Mouse (Mus musculus) lung, embryonic 16.5 days (tissue): ENCODE data around the gene Pih1d1. TPM values are rescaled to one million over a fixed set of nuclear protein-coding genes. Genes with fewer than 3 reads are reported as not detected.

Experiments
- ATAC-seq: fragments of 200-750 bp; cut with Nextera tagmentation; 2 replicates; pipeline ENCODE4 v1.8.0; 2017; ENCODE audit warnings: low read depth, mild to moderate bottlenecking, moderate library complexity
- H3K27ac ChIP-seq: fragments of 300-500 bp; sonication (generic); 2 replicates; pipeline ENCODE4 v1.5.1; 2014; ENCODE audit warnings: mild to moderate bottlenecking, control low read depth, low read length
- H3K27me3 ChIP-seq: fragments of 300-500 bp; sonication (generic); 2 replicates; pipeline ENCODE4 v1.6.1; 2014; ENCODE audit warnings: low read depth, low read length, mixed read lengths; ENCODE audit not compliant: control insufficient read depth, insufficient read depth
- H3K36me3 ChIP-seq: fragments of 300-500 bp; sonication (generic); 2 replicates; pipeline ENCODE4 v1.6.1; 2014; ENCODE audit warnings: low read length; ENCODE audit not compliant: control insufficient read depth, insufficient read depth
- H3K4me1 ChIP-seq: fragments of 300-500 bp; sonication (generic); replicated peaks from 2 replicates; pipeline ENCODE4 v1.6.1; 2014; ENCODE audit warnings: low read length, mixed read lengths; ENCODE audit not compliant: control insufficient read depth, insufficient read depth
- H3K4me2 ChIP-seq: fragments of 300-500 bp; sonication (generic); 2 replicates; pipeline ENCODE4 v1.6.1; 2014; ENCODE audit warnings: low read depth, low read length, control low read depth
- H3K4me3 ChIP-seq: fragments of 300-500 bp; sonication (generic); 2 replicates; pipeline ENCODE4 v1.5.1; 2014; ENCODE audit warnings: mild to moderate bottlenecking, low read length, control low read depth
- H3K9ac ChIP-seq: fragments of 300-500 bp; sonication (generic); 2 replicates; pipeline ENCODE4 v1.6.1; 2014; ENCODE audit warnings: low read length, control low read depth
- H3K9me3 ChIP-seq: fragments of 300-500 bp; sonication (generic); 2 replicates; pipeline ENCODE4 v1.6.1; 2016; ENCODE audit warnings: low read length; ENCODE audit not compliant: control insufficient read depth
- WGBS: fragments of 180-500 bp; shearing (Covaris S2); extraction: QIAGEN DNeasy Blood & Tissue Kit; methylation state at CpG from one replicate; pipeline ENCODE4 v1.1.7; 2014; 5-methylcytosine and 5-hydroxymethylcytosine counted together
- polyA plus RNA-seq: library from polyadenylated mRNA; unstranded; fragments of >200 nt; fragmentation: Nextera tagmentation; extraction: Ambion mirVana; gene quantifications from 2 replicates; pipeline ENCODE4 v1.2.1, GENCODE M21; 2015

Pih1d1 gene
- polyA plus RNA-seq, 1 experiment from 2014 or later: 100 TPM

- Histone ChIP-seq H3K27me3 (peaks cover 29% of the 10 kb centered on the region), H3K4me2 (no peak overlapping the region), H3K9me3 (no peaks in the 10 kb centered on the region), H3K36me3 (no peaks in the 10 kb centered on the region), H3K27ac (no peak overlapping the region), H3K4me3 (no peak overlapping the region), H3K4me1 (no peaks in the 10 kb centered on the region; the same call in 1 of the 2 replicates), H3K9ac (no peak overlapping the region)
- no peak for ATAC-seq
- WGBS: 86% methylated on average over 6 of the region's 6 CpGs
These were observed 36.1 kb downstream of the Pih1d1 start for GRCm38 (mm10) chr7:45190186-45190585.

GRCm38 (mm10) chr7:45191161-45191560 is 37.1 kb downstream of the Pih1d1 start:
- Histone ChIP-seq H3K9me3 (no peaks in the 10 kb centered on the region), H3K4me2 (no peak overlapping the region), H3K27me3 (peaks cover 19% of the 10 kb centered on the region), H3K9ac (no peak overlapping the region), H3K36me3 (no peaks in the 10 kb centered on the region), H3K4me3 (no peak overlapping the region), H3K4me1 (no peaks in the 10 kb centered on the region; the same call in 1 of the 2 replicates), H3K27ac (no peak overlapping the region)
- WGBS: 50% methylated on average over 2 of the region's 2 CpGs
- no peak for ATAC-seq

- no peak overlapping the region for H3K4me3 ChIP-seq
- no peaks in the 10 kb centered on the region for H3K9me3 ChIP-seq
- peaks cover 17% of the 10 kb centered on the region for H3K27me3 ChIP-seq
- H3K27ac ChIP-seq: no peak overlapping the region
- no peaks in the 10 kb centered on the region; the same call in 1 of the 2 replicates for H3K4me1 ChIP-seq
- 6% methylated on average over 8 of the region's 8 CpGs for WGBS
- ATAC-seq: no peak
- H3K36me3 ChIP-seq: no peaks in the 10 kb centered on the region
- H3K4me2 ChIP-seq: no peak overlapping the region
- no peak overlapping the region for H3K9ac ChIP-seq
These were observed 37.8 kb downstream of the Pih1d1 start for GRCm38 (mm10) chr7:45191803-45192363.

GRCm38 (mm10) chr7:45192585-45193310 is 38.6 kb downstream of the Pih1d1 start:
- peaks cover 13% of the 10 kb centered on the region for H3K27me3 ChIP-seq
- WGBS: 75% methylated on average over 7 of the region's 7 CpGs
- H3K27ac ChIP-seq: no peak overlapping the region
- H3K9me3 ChIP-seq: no peaks in the 10 kb centered on the region
- no peaks in the 10 kb centered on the region for H3K36me3 ChIP-seq
- no peak overlapping the region for H3K4me3 ChIP-seq
- H3K4me2 ChIP-seq: no peak overlapping the region
- no peaks in the 10 kb centered on the region; the same call in 1 of the 2 replicates for H3K4me1 ChIP-seq
- H3K9ac ChIP-seq: no peak overlapping the region
- ATAC-seq: no peak

GRCm38 (mm10) chr7:45193406-45193805 is 39.3 kb downstream of the Pih1d1 start:
- no peak overlapping the region for H3K4me3 ChIP-seq
- no peak overlapping the region for H3K27ac ChIP-seq
- H3K9me3 ChIP-seq: no peaks in the 10 kb centered on the region
- no peak for ATAC-seq
- H3K36me3 ChIP-seq: no peaks in the 10 kb centered on the region
- no peaks in the 10 kb centered on the region; the same call in 1 of the 2 replicates for H3K4me1 ChIP-seq
- H3K4me2 ChIP-seq: no peak overlapping the region
- H3K27me3 ChIP-seq: peaks cover 12% of the 10 kb centered on the region
- H3K9ac ChIP-seq: no peak overlapping the region
- 53% methylated on average over 5 of the region's 5 CpGs for WGBS

- no peak overlapping the region for H3K4me3 ChIP-seq
- ATAC-seq: no peak
- H3K9me3 ChIP-seq: no peaks in the 10 kb centered on the region
- no peak overlapping the region for H3K4me2 ChIP-seq
- no peak overlapping the region for H3K9ac ChIP-seq
- H3K27me3 ChIP-seq: peaks cover 7% of the 10 kb centered on the region
- WGBS: 68% methylated on average over 17 of the region's 17 CpGs
- no peaks in the 10 kb centered on the region for H3K36me3 ChIP-seq
- H3K4me1 ChIP-seq: no peaks in the 10 kb centered on the region; the same call in 1 of the 2 replicates
- no peak overlapping the region for H3K27ac ChIP-seq
These were observed 40.0 kb downstream of the Pih1d1 start for GRCm38 (mm10) chr7:45193871-45194785.

- Histone ChIP-seq H3K4me3 (no peak overlapping the region), H3K27ac (no peak overlapping the region), H3K27me3 (0 out of 2 replicates have a peak, but pooled peaks cover 3% of the 10 kb centered on the region), H3K36me3 (no peaks in the 10 kb centered on the region), H3K4me2 (no peak overlapping the region), H3K4me1 (no peaks in the 10 kb centered on the region; the same call in 1 of the 2 replicates), H3K9me3 (no peaks in the 10 kb centered on the region), H3K9ac (no peak overlapping the region)
- 43% methylated on average over 13 of the region's 13 CpGs for WGBS
- no peak for ATAC-seq
These were observed 41.5 kb downstream of the Pih1d1 start for GRCm38 (mm10) chr7:45195341-45196175.

- WGBS: 72% methylated on average over 4 of the region's 4 CpGs
These were observed 42.1 kb downstream of the Pih1d1 start for GRCm38 (mm10) chr7:45196176-45196535.

More at GRCm38 (mm10) chr7:45196176-45196535, 42.1 kb downstream of the Pih1d1 start:
- no peak overlapping the region for H3K9ac ChIP-seq
- H3K36me3 ChIP-seq: no peaks in the 10 kb centered on the region
- H3K9me3 ChIP-seq: no peaks in the 10 kb centered on the region
- 0 out of 2 replicates have a peak, but pooled peaks cover 3% of the 10 kb centered on the region for H3K27me3 ChIP-seq
- no peaks in the 10 kb centered on the region; the same call in 1 of the 2 replicates for H3K4me1 ChIP-seq
- no peak overlapping the region for H3K4me2 ChIP-seq
- H3K27ac ChIP-seq: no peak overlapping the region
- no peak overlapping the region for H3K4me3 ChIP-seq
- ATAC-seq: no peak
